28 mouse cellular contexts compared by ENCODE assay signal in genomic region chr5:38888646-38889045, GRCm38 (mm10). TPM values are rescaled to one million over a fixed set of nuclear protein-coding genes. Genes with fewer than 3 reads are reported as not detected.
DNase-seq lines count a peak whose midpoint lies in the region; ATAC-seq and TF ChIP-seq lines count a peak whose summit lies in the region.
"Had no signal": no experiment of that assay in that cellular context is flagged by ENCODE, and none has a peak within 500 bp of the region (broad histone marks: within the 10 kb centered on the region; RNA-seq: fewer than 3 reads in every experiment).

No protein-coding gene starts in this region.

- no peak overlapping the region for H3K4me3 ChIP-seq in left cerebral cortex, adult 2 months
- H3K4me3 ChIP-seq: embryonic facial prominence, embryonic 13.5 days; embryonic facial prominence, embryonic 15.5 days; erythroblast, embryonic 14.5 days; forebrain, embryonic 10.5 days; forebrain, embryonic 12.5 days had no signal

- no peak for DNase-seq in frontal cortex, postnatal 14 days (ENCODE audit: low spot score in 2 of 2)
- no peak for DNase-seq in left cerebral cortex, adult 2 months (ENCODE audit: extremely low spot score in 1 of 2, low spot score in 2 of 2)
- DNase-seq in left cerebral cortex, adult 9 months (ENCODE audit: low spot score in 2 of 2) = no peak
- DNase-seq in brain, adult 2 months (ENCODE audit: low read depth, low spot score) = peak; percentile 33
- DNase-seq: adrenal gland, adult 8-10 months; adrenal gland, postnatal 14 days; adrenal gland, postnatal 36 days; B cell, adult 2 months; cerebellum, adult 11 months; cerebellum, adult 18-20 months; cerebellum, adult 8-10 months; cerebellum, adult 9-11 months; cerebellum, postnatal 14 days; cerebellum, postnatal 36 days; embryo, embryonic 11 days; forebrain, postnatal 0 days had no signal

- peak overlapping the region; percentile 32; the same call in 1 of the 2 replicates for H3K27ac ChIP-seq in left cerebral cortex, adult 2 months
- H3K27ac ChIP-seq: embryonic facial prominence, embryonic 13.5 days; embryonic facial prominence, embryonic 15.5 days; forebrain, embryonic 10.5 days; forebrain, embryonic 12.5 days had no signal

- intact Hi-C loops in left cerebral cortex, adult 2 months (cut with DNase I) = loop anchor here (2.0 kb wide), 1 partner anchor 164 kb away; no protein-coding TSS in a partner anchor

- ATAC-seq in frontal cortex, adult (ENCODE audit: low TSS enrichment) = peak; percentile 88
- ATAC-seq: activated CD4-positive, CD25-positive, alpha-beta regulatory T cell, adult 4 months; CD4-positive, CD25-positive, alpha-beta regulatory T cell, adult 4 months; forebrain, embryonic 14.5 days; forebrain, postnatal 0 days; Patski had no signal

- no peak for TF ChIP-seq CTCF in left cerebral cortex, adult 2 months (IDR thresholded peaks at IDR 0.05)

RNA-seq across cellular contexts. Expression of gene Clnk, which starts 12.0 kb away (rescaled TPM):
- total RNA-seq in left cerebral cortex, adult 2 months (2021) = under 1 TPM; 0.20 to 0.26 TPM
- total RNA-seq: adrenal gland, postnatal 14 days; adrenal gland, postnatal 36 days; CH12.LX; G1E had no signal
